Mouse (Mus musculus): ENCODE results near the gene Depdc7. TPM values are rescaled to one million over a fixed set of nuclear protein-coding genes. Genes with fewer than 3 reads are reported as not detected.

The Depdc7 gene
- 3.7 and 4.0 TPM in 2 replicates for polyA plus RNA-seq (2015; fragmentation: Nextera tagmentation; extraction: Ambion mirVana)

DNA sequence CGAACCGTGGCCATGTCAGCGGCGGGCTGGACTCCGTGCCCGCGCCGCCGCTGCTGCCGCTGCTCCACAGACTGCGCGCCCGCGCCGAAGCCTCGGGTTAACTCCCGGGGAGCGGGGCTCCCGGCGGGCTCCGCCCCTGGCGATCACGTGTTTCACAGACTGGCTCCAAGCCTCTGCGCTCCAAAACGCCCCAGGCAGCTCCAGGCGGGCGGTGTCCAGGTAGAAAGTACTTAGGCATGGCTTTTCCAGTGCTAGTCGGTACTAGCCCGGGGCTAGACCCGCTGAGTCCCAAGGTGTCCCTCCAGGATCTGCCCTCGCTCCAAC is at the start of gene Depdc7:
Depdc7 (minus strand) TSS at position 138 of the 324 bp plus-strand sequence.
- peak; percentile 65 for DNase-seq (ENCODE audit: low spot score)

DNA sequence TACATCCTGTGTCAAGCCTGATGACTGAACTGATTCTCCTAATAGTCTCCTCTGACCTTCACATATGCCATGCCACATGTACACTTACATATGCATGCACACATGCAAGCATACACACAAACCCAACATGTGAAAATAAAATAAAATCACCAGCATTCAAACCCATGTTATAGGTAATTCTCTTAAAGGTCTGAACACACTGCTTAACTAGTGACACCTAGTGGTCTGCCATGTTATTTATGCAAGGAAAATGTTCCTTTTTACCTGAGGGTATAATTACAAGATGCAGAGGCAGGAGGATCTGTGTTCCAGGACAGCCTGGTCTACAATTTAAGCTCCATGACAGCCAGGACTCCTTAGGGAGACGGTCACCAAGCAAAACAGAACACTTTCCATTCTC is 32.1 kb upstream of the Depdc7 start:
- peak; percentile 39 for DNase-seq (ENCODE audit: low spot score)

DNA sequence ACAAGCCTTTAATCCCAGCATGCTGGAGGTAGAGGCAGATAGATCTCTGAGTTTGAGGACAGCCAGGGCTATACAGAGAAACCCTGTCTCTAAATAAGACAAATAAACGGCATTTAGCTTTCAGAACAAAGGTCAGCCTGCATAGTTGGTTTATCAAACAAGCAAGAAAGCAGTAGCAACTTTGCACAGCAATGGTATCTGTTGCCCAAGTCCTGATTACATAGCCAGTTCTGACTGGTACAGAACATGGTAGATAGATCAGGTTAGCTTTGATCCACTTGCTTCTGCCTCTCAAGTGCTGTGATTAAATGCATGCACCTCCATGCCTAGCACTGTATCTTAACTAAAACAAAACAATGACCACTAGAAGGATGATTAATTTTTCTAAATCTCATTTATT is 26.0 kb upstream of the Depdc7 start:
- no peak for DNase-seq (ENCODE audit: low spot score)

DNA sequence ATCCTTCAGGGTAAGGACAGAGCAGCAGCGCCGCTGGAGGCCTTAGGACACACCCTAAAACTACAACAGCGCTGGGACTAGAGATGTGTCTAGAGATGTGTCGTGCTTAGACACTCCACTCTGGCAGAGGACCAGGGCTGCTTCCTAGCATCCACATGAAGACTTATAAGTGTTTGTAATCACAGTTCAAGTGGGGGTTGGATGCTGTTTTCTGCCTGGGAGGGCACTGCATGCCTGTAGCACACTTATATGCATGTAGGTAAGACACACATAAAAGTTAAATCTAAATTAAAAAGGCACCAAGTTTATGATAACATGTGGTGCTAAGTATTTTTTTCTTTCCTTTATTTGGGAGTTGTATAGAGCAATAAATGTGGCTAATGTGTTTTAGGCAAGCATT is 21.3 kb upstream of the Depdc7 start:
- no peak for DNase-seq (ENCODE audit: low spot score)

DNA sequence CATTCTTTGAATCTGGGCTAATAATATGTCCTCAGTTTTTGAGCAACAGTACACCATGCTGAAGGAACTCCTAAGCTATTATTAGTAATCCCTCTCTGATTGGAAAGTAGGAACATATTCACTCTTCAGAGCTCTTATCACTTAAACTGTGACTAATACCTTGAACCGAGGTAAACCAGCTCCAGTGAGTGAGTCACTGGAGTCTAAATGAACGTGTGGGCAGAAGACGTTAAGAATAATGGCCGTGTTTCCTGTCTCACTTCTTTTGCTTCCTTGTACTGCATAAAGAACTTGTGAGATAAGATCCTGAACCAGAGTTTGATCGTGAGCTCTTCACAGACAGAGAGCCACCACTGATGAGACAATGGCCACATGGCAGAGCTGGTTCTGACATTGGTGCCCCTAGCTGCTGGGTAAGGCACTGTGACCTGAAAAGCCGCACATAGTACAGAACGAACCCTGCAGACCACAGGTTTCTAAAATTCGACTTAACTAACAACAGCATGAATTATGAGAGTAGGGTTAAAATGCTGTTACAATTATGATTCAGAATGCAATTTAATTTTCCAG is 20.5 kb upstream of the Depdc7 start:
- DNase-seq (ENCODE audit: low spot score): no peak

DNA sequence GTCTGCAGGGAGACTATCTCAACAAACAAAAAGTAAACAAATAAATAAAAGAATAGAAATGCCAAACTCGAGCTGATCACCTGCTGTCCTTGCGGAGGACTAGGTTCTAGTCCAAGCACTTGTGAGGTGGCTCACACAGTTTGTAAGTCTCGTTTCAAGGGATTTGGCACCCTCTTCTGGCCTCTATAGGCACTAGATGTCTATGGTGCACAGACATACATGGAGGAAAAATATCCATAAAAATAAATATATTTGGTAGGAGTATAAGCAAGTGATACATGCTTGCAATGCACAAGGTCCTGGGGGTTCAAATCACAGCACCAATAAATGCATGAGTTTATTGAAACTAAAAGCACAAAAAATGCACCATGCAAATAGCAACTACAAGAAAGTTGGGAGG is 7.9 kb upstream of the Depdc7 start:
- DNase-seq (ENCODE audit: low spot score): no peak

DNA sequence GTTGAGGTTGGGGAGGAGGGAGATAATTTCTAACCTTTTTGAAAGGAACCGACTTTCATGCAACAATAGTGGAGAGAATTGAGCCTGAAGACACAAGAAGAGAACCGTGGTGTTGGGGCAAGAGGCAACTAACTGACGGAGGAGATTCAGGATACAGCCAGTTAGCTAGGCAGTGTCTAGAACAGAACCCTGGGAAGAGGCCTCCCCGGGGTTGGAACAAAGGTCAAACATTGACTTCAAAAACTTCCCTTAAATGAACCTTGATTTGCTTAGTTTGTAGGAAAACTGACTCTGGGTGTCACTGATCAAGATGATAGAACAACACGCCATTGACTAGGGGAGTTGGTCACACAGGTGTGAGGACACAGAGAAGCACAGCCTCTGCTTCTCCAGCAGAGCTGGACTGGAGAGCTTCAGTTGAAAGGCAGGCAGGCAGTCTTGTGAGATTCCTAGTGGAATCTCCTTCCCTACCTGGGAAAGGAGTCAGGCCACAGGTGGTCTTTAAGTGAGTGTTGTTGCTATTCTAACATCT is 6.0 kb upstream of the Depdc7 start:
- no peak for DNase-seq (ENCODE audit: low spot score)

DNA sequence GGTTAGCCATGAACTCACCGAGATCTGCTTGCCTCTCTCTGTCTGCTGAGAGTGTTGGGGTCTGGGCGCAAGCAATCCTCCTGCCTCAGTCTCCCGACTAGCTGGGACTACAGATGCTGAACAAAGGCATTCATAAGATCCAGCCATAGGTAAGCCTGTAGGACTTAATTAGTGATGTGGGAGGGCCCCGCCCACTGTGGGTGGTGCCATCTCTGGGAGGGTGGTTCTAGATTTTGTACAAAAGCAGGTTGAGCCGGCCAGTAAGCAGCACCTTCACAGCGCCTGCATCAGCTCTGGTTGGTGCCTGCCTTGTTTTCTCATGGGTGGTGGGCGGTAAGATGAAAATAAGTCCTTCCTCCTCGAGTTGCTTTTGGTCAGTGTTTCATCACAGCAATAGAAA is 3.6 kb upstream of the Depdc7 start:
- no peak for DNase-seq (ENCODE audit: low spot score)

DNA sequence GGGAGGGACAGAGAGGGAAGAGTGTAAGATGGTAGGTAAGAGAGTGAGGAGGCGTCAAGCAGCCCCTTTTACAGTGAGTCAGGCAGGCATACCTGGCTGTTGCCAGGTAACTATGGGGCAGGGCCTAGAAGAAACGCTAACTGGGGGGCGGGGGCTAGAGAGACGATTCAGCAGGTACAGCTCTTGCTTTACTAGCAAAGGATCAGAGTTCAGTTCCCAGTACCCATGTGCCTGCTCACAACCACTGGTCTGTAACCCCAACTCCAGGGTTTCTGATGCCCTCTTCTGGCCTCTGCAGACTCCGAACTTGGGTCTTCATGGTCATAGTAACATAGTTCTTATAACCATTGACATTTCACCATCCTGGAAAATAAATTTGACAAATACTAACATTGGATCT is 1.3 kb upstream of the Depdc7 start:
- DNase-seq (ENCODE audit: low spot score): no peak

DNA sequence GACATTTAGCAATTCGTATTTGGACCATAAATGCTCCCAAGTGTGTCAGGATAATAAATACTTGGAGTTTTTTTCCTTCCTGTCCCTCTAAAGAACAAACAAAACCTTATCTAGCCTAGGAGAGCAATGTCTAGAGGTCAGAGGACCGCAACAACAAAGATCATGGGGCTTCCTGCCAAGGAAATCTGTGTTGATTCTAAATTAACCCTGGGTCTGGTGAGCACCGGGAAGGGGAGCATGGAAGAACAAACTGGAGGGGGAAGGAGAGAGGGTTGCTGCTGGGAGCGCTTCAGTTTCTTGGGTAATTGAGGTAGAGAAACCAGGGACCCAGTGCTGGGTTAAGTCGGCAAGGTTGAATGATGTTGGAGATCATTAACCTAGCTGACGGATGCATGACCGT is 482 bp upstream of the Depdc7 start:
- DNase-seq (ENCODE audit: low spot score): no peak

DNA sequence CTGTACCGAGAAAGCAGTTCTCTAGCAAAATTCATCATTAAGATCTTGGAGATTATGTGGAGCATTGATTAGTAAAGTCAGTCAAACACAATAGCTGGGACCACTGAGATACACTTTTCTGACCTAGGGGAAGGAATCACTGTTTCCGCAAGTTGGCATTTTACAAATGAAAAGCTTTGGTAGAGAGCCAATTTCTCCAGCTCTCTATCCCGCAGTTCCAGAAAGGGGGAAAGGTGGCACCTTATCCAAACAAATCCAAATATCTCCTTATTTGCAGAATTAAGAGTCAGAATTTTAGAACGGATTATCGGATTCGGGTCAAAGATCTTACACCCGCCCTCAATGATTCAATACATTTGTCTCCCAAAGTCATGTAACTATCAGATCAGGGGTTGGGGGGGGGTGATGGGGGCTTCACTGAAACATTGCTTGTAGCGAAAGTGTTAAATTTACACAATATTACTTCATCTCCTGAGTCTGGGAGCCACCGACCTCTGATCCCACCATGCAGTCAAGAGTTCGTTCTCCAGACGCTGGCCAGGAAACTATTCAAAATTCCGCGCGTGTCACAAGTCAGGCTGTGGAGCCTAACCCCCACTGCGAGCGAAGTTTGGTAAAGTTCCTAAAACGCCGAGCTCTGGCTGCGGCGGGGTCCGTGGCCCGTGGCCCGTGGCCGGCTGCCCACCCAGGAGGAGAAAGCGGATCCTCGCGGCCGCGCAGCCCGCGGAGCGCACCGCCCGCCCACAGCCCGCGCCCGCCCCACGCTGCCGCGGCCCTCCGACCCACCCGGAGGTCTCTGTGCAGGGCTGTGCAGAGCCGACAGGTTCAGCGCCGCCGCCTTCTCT is 560 bp downstream of the Depdc7 start:
- DNase-seq (ENCODE audit: low spot score): no peak

DNA sequence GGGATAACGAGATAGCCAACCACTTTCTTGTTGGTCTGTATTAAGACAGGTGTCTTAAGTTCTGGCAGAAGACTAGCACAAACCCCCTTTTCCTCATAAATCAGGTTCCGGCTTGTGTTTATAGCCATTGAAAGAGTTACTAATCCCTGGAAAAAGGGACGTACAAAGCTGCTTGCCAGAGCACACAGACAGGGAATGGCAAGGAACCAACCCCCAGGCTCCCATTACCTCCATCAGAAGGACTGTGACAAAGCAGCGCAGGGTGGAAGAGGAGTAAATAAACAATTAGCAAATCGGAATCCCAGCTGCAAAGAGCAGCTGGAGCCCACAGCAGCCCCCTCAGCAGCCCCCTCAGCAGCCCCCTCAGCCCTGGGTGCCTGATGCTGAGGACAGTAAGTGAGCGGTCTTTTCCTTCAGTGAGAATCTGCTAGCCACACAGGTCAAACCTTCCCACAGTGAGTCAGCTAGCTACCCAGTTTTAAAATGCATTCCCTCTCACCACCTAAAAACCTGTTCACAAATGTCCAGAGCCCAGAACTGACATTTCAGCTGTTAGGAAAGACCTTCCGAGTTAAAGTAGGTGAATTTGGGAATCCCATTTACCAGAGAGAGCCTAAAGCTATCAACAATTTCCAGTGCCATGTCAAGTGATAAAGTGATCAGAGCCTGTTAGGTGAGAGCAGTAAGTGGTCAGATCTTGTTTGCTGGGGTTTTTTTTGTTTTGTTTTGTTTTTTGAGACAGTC is 1.5 kb downstream of the Depdc7 start:
- no peak for DNase-seq (ENCODE audit: low spot score)

DNA sequence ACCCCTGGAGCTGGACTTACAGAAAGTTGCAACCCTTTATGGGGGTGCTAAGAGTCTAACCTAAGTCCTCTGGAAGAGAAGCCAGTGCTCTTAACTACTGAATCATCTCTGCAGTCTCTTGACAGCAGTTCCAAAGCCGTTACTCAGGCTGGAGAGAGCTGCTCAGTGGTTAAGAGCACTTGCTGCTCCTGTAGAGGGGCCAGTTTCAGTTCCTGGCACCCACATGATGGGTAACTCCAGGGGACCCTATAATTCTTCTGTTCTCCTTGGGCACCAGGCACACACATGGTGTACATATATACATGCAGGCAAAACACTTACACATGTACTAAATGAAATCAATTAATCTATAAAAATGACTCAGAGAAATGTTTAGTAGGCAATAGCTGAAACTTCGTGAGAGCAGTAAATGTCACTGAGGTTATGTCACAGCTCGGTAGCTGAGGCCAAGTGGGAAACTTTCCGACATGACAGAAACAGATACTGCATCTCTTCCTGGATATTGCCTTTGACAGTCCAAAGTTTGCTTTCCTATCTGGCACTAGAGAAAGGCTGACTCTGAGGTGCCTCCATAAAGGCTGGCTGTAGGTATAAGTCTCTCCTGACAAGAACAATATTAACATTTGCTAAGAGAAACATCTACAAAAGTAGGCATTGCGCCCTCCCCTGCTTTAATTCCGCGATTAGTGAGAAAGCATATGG is 2.3 kb downstream of the Depdc7 start:
- no peak for DNase-seq (ENCODE audit: low spot score)

DNA sequence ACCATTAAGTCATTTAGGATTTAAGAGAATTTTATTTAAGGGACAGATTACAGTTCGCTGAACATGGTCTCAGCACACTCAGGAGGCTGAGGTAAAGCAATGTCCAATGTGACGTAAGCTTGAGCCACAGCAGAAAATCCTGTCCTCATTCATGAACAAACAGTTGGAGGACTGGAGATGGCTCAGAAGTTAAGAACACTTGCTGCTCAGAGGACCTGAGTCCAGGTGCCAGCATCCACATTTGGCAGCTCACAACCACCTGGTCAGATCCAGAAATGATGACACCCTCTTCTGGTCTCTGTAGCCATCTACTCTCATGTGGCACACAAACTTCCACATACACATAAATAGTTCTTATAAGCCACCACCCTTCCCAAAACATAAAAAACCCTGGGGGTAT is 3.0 kb downstream of the Depdc7 start:
- DNase-seq (ENCODE audit: low spot score): no peak

DNA sequence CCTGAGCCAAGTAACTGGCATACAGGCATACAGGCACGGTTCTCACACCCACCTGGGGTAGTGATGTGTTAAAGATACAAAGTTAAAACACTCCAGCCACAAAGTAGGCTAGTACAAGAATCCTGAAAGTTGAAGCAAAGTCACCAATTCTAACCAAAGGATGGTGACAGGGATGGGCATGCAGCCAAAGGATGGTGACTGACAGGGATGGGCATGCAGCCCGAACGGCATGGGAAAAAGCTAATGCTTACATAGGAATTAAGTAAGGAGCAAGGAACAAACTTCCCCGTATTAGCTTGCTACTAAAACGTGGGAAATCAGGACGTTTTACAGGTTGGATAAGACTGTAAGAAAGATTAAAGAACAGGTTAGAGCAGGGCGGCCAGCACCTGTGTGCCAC is 6.4 kb downstream of the Depdc7 start:
- DNase-seq (ENCODE audit: low spot score): no peak

DNA sequence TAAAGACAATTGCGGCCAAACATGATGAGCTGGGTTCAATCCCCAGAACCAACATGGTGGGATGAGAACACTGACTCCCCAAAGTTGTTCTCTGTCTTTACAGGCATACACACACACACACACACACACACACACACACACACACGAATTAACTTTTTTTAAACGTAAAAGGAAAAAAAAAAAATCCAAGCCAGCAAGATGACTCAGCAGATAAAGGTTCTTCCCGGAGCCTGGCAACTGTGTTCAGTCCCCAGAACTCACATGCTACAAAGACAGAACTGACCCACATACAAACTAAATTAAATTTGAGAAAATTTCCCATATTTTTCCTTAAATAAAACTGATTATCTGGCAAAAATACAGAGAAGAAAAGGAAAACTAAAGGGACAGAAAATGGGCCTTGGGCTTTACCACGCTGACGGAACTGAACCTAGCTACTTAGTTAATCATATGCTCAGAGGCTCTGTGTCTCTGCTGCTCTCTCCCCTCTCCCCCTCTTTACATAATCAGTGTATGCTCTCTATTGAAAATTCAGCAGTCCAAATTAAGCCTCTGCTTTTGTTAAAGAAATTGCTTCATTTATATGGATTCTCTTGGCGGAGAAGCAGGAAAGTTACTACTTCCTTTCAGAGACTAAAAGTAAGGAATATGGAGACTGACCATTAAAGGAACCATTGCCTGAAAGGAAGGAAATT is 10.0 kb downstream of the Depdc7 start:
- DNase-seq (ENCODE audit: low spot score): no peak

DNA sequence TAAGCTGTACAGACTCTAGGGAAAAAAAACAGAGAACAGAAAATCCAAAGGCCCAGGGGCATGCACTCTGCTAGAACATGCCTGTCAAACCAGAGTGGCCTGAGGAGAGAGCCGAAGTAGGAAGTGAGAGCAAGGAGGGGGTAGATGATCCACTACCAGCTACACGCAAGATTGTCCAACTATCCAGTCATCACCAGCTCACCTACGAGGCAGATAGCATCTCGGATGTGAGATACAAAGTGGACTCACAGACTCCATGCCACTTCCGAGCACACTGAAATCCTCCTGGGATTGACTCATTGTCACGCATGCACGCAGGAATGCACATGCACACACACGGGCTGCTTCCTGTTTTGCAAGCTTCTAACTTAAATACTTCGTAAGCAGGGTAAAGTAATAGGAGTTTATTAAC is 10.6 kb downstream of the Depdc7 start:
- no peak for DNase-seq (ENCODE audit: low spot score)

DNA sequence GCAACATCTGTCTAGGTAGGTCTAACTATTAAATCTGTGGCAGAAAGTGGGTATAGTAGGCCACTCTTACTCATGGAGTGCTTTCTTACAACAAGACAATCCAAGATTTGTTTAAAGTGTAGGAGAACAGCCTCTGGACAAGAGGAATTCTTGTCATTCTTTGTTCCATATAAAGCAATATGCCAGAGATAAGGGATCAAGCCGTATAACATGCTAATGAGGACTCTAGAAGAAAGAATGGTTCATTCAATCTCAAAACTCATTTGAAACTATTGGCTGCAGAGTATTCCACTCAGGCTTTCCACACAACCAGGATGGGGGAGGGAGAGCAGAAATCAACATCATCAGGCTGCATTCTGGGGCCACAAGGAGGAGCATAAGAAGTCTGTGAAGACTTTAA is 15.3 kb downstream of the Depdc7 start:
- no peak for DNase-seq (ENCODE audit: low spot score)

DNA sequence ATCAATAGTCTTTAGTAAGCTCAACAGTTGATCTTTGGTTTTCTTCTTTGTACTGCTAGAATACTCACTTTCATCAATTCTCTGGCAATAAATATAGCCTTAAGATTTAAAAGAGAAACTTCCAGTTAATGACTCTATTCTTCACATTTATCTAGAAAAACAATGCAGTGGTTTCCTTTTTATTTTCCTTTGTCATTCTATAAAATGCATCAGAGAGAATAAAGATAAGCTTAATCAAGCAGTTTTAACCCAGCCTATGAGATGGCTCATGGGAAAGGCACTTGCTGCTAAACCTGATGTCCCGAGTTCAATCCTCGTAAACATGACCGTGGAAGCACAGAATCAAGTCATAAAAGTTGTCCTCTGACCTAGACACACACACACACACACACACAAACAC is 20.7 kb downstream of the Depdc7 start:
- DNase-seq (ENCODE audit: low spot score): no peak

DNA sequence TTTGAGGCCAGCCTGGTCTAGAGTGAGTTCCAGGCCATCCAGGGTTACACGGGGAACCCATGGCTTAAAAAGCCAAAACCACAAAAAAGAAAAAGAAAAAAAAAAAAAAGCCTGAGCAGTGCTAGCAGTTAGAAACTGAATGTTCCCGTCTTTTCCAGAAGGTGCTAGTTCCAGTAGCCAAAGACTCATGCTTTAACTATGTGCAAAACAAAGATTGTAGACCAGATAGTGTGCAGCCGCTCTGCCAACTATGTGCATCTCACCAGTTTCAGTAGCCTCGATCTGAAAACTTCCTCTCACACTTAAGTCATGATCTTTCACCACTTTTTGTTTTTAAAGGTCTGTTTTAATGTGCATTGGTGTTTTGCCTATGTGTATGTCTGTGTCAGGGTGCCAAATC is 24.9 kb downstream of the Depdc7 start:
- DNase-seq (ENCODE audit: low spot score): no peak

DNA sequence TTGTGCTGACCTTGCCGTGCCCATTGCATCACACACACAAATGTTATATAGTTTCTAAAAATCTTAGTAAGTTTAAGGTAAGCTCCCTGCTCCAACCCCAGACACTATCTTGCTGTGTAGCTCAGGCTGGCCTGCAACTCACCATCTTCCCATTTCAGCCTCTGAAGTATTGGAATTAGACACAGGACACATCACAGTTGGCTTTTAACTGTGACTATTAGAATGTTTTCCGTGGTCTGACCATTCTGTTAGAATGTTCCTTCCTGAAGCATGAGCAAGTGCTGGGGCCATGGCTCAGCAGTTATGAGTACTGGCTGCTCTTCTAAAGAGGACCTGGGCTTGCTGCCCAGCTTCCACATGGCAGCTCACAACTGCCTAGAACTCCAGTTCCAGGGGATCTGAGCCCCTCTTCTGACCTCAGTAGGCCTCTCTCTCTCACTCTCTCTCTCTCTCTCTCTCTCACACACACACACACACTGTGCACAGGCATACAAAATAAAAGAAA is 25.4 kb downstream of the Depdc7 start:
- no peak for DNase-seq (ENCODE audit: low spot score)
